Mouse (Mus musculus) olfactory bulb, adult 2 months (tissue): ENCODE data around the gene Prrg2. TPM values are rescaled to one million over a fixed set of nuclear protein-coding genes. Genes with fewer than 3 reads are reported as not detected.

Source experiments
- H3K27ac ChIP-seq: fragments of 200-500 bp; 2 replicates; pipeline ENCODE4 v1.5.1; 2012; ENCODE audit warnings: low read depth, low read length; ENCODE audit not compliant: insufficient read depth
- H3K4me1 ChIP-seq: fragments of 200-500 bp; 2 replicates; pipeline ENCODE4 v1.6.1; 2012; ENCODE audit warnings: low read length; ENCODE audit not compliant: control insufficient read depth, insufficient read depth
- H3K4me3 ChIP-seq: fragments of 200-500 bp; 2 replicates; pipeline ENCODE4 v1.5.1; 2012; ENCODE audit warnings: mild to moderate bottlenecking, low read depth, low read length, moderate library complexity; ENCODE audit not compliant: insufficient read depth
- CTCF ChIP-seq: fragments of 200-500 bp; IDR thresholded peaks from 2 replicates; pipeline ENCODE4 v1.5.1; 2012; ENCODE audit warnings: low read depth, mild to moderate bottlenecking, low read length, moderate library complexity; ENCODE audit not compliant: insufficient read depth
- POLR2A ChIP-seq: fragments of 200-500 bp; IDR thresholded peaks from 2 replicates; pipeline ENCODE4 v1.6.1; 2012; ENCODE audit warnings: mild to moderate bottlenecking, low read depth, low read length, moderate library complexity; ENCODE audit not compliant: insufficient read depth
- WGBS: fragments of 180-500 bp; shearing (Covaris S2); methylation state at CpG from one replicate; pipeline ENCODE4 v1.1.7; 2018; 5-methylcytosine and 5-hydroxymethylcytosine counted together
- polyA plus RNA-seq: library from polyadenylated mRNA; stranded (reverse); fragments of >200 nt; gene quantifications from 2 replicates; pipeline ENCODE4 v1.2.4, GENCODE M21; 2012; ENCODE audit warnings: low replicate concordance; ENCODE audit not compliant: missing spikeins, insufficient read depth, insufficient read length

Prrg2 gene
- polyA plus RNA-seq, 1 experiment, result not detected

GRCm38 (mm10) chr7:45081016-45081415, 18.5 kb upstream of the Prrg2 start:
- TF ChIP-seq CTCF, result no peak
- TF ChIP-seq POLR2A, result no peak
- WGBS, result 58% methylated on average over 5 of the region's 5 CpGs
- no peak overlapping the region for H3K4me3 ChIP-seq
- H3K4me1 ChIP-seq, result peaks cover 7% of the 10 kb centered on the region; the same call in 1 of the 2 replicates
- no peak overlapping the region for H3K27ac ChIP-seq

DNA sequence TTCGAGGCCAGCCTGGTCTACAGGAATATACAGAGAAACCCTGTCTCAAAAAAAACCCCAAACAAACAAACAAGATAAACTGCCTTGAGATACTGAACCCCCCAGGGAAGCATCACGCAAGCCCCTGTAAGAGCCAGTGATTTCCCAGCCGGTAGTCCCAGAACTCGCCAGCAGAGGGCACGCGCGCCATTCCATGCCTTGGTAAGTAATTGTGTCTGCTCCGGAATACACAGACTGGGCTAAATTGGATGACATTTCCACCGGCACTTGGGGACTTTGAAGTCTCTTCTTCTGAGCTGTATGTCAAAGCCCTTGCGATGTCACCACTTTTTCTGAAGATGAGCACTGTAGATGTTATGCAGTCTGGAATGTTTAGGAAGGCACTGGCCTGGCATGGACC, 17.4 kb upstream of the Prrg2 start:
- H3K4me3 ChIP-seq, result no peak overlapping the region
- no peak overlapping the region for H3K27ac ChIP-seq
- TF ChIP-seq POLR2A (no peak), CTCF (peak; percentile 89)
- H3K4me1 ChIP-seq, result peaks cover 10% of the 10 kb centered on the region; the same call in 1 of the 2 replicates
- 1% methylated on average over 10 of the region's 10 CpGs for WGBS

GRCm38 (mm10) chr7:45078513-45078912, 16.0 kb upstream of the Prrg2 start:
- Histone ChIP-seq H3K4me3 (no peak overlapping the region), H3K4me1 (peaks cover 10% of the 10 kb centered on the region; the same call in 1 of the 2 replicates), H3K27ac (no peak overlapping the region)
- WGBS, result 47% methylated on average over 9 of the region's 9 CpGs
- peak; percentile 42; the same call in 1 of the 2 replicates for TF ChIP-seq CTCF
- no peak for TF ChIP-seq POLR2A

DNA sequence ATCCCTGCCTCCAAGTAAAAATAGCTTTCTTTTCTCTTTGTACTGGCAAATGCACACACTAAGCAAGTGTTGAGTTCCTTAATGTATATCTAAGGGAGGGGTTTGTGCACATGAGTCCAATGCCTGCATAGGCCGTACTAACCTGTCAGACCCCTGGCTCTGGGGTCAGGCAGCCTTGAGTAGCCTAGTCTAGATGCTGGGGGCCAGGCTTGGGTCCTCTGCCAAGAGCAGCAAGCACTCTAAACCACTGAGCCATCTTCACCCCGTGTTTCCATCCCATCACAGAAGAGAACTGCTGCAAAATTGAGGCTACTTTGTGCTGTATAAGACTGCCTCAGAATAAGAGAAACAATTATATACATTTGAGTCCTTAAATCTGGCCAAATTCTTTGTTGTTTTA, 15.4 kb upstream of the Prrg2 start:
- WGBS, result 83% methylated on average over 2 of the region's 2 CpGs
- Histone ChIP-seq H3K4me1 (peaks cover 10% of the 10 kb centered on the region; the same call in 1 of the 2 replicates), H3K27ac (no peak overlapping the region), H3K4me3 (no peak overlapping the region)
- no peak for TF ChIP-seq POLR2A

GRCm38 (mm10) chr7:45077322-45077721, 14.8 kb upstream of the Prrg2 start:
- Histone ChIP-seq H3K27ac (no peak overlapping the region), H3K4me1 (peaks cover 5% of the 10 kb centered on the region; the same call in 1 of the 2 replicates), H3K4me3 (no peak overlapping the region)
- TF ChIP-seq CTCF (no peak), POLR2A (no peak)
- WGBS, result 85% methylated on average over 14 of the region's 14 CpGs

- no peak overlapping the region for H3K27ac ChIP-seq
- H3K4me3 ChIP-seq, result no peak overlapping the region
- 88% methylated on average over 30 of the region's 30 CpGs for WGBS
- peaks cover 3% of the 10 kb centered on the region; the same call in 1 of the 2 replicates for H3K4me1 ChIP-seq
- no peak for TF ChIP-seq POLR2A
- no peak for TF ChIP-seq CTCF
Measured at GRCm38 (mm10) chr7:45076501-45076900, 14.0 kb upstream of the Prrg2 start.

GRCm38 (mm10) chr7:45075405-45075804, 12.9 kb upstream of the Prrg2 start:
- no peak overlapping the region for H3K4me3 ChIP-seq
- WGBS, result 83% methylated on average over 4 of the region's 4 CpGs
- no peak for TF ChIP-seq CTCF
- no peak for TF ChIP-seq POLR2A
- no peak overlapping the region for H3K27ac ChIP-seq
- H3K4me1 ChIP-seq, result peaks cover 3% of the 10 kb centered on the region; the same call in 1 of the 2 replicates

- H3K27ac ChIP-seq, result no peak overlapping the region
- H3K4me1 ChIP-seq, result peaks cover 3% of the 10 kb centered on the region; the same call in 1 of the 2 replicates
- no peak overlapping the region for H3K4me3 ChIP-seq
- WGBS, result 93% methylated on average over 12 of the region's 12 CpGs
- TF ChIP-seq CTCF (no peak), POLR2A (no peak)
Measured at GRCm38 (mm10) chr7:45073949-45074348, 11.5 kb upstream of the Prrg2 start.

- Histone ChIP-seq H3K4me1 (peaks cover 3% of the 10 kb centered on the region; the same call in 1 of the 2 replicates), H3K4me3 (no peak overlapping the region)
- WGBS, result 78% methylated on average over 7 of the region's 7 CpGs
Measured at GRCm38 (mm10) chr7:45073171-45073707, 10.8 kb upstream of the Prrg2 start.

DNA sequence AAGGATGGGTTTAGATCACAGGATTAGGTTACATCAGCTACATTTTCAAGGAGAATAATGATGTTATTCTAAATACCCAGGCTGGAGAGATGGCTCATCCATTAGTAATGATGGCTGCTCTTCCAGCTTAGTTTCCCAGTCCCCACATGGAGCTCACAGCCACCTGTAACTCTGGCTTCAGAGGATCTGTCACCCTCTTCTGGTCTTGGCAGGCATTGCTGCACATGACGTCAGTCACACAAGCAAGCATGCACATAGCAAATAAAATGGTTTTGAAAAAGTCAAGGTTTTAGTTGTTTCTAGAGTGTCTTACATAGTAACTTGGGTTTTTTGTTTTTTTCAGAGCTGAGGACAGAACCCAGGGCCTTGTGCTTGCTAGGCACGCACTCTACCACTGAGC, 9.8 kb upstream of the Prrg2 start:
- H3K4me1 ChIP-seq, result peaks cover 3% of the 10 kb centered on the region; the same call in 1 of the 2 replicates
- 86% methylated on average over 2 of the region's 2 CpGs for WGBS
- H3K27ac ChIP-seq, result no peak overlapping the region
- no peak overlapping the region for H3K4me3 ChIP-seq
- TF ChIP-seq POLR2A (no peak), CTCF (no peak)

More at GRCm38 (mm10) chr7:45073171-45073707, 10.8 kb upstream of the Prrg2 start:
- no peak overlapping the region for H3K27ac ChIP-seq
- TF ChIP-seq POLR2A, result no peak
- TF ChIP-seq CTCF, result no peak
